Comparison of ENCODE assay signal across 34 mouse cellular contexts in the genomic region with DNA sequence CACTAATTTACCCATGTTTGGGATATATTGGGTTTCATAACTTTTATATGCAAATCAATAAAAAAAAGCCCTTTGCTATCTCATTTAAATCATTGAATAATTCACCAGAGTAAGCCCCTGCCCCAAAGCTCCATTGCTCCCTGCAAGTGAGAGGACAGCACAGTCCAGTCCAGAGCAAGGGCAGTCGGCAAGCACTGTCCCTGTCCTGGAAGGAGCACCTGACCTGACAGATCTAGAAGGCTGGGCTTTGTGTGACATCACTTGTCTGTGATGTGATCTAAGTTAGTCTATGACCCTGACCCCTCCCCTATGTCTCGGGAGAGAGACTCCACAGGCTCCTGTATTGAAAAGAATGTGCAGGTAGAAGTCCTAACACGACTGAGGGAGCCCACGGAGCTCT. TPM values are rescaled to one million over a fixed set of nuclear protein-coding genes. Genes with fewer than 3 reads are reported as not detected.
"Had no signal": no experiment of that assay in that cellular context is flagged by ENCODE, and none has a peak within 500 bp of the region (broad histone marks: within the 10 kb centered on the region; RNA-seq: fewer than 3 reads in every experiment).

No protein-coding gene starts in this region.

- H3K27me3 ChIP-seq: limb, embryonic 15.5 days; liver, embryonic 15.5 days; lung, embryonic 15.5 days had no signal

- H3K4me2 ChIP-seq: limb, embryonic 12.5 days; limb, embryonic 13.5 days; limb, embryonic 15.5 days; liver, embryonic 11.5 days; liver, embryonic 12.5 days; liver, embryonic 13.5 days; liver, embryonic 15.5 days; lung, embryonic 14.5 days; lung, embryonic 15.5 days; midbrain, embryonic 11.5 days; midbrain, embryonic 12.5 days; midbrain, embryonic 13.5 days; midbrain, embryonic 15.5 days had no signal

- H3K27ac ChIP-seq: limb, embryonic 10.5 days; limb, embryonic 12.5 days; limb, embryonic 13.5 days; limb, embryonic 15.5 days; liver, embryonic 12.5 days; liver, embryonic 13.5 days; liver, embryonic 14.5 days; liver, embryonic 15.5 days; lung, embryonic 15.5 days; macrophage; midbrain, embryonic 12.5 days; midbrain, embryonic 13.5 days; midbrain, embryonic 15.5 days had no signal

- H3K36me3 ChIP-seq: limb, embryonic 10.5 days; limb, embryonic 12.5 days; limb, embryonic 13.5 days; limb, embryonic 15.5 days; liver, embryonic 12.5 days; liver, embryonic 13.5 days; liver, embryonic 15.5 days; lung, embryonic 15.5 days; midbrain, embryonic 10.5 days; midbrain, embryonic 12.5 days; midbrain, embryonic 13.5 days; midbrain, embryonic 15.5 days had no signal

- H3K9ac ChIP-seq: limb, embryonic 12.5 days; limb, embryonic 13.5 days; limb, embryonic 15.5 days; liver, embryonic 12.5 days; liver, embryonic 13.5 days; liver, embryonic 14.5 days; liver, embryonic 15.5 days; liver, postnatal 0 days; lung, embryonic 14.5 days; lung, embryonic 15.5 days; midbrain, embryonic 12.5 days; midbrain, embryonic 13.5 days; midbrain, embryonic 15.5 days had no signal

- H3K9me3 ChIP-seq: limb, embryonic 10.5 days; limb, embryonic 12.5 days; limb, embryonic 13.5 days; limb, embryonic 15.5 days; liver, embryonic 12.5 days; liver, embryonic 13.5 days; liver, embryonic 15.5 days; lung, embryonic 15.5 days; megakaryocyte, embryonic 14.5 days; midbrain, embryonic 10.5 days; midbrain, embryonic 12.5 days; midbrain, embryonic 13.5 days; midbrain, embryonic 15.5 days had no signal

- H3K4me3 ChIP-seq: limb, embryonic 10.5 days; limb, embryonic 12.5 days; limb, embryonic 13.5 days; limb, embryonic 15.5 days; liver, embryonic 12.5 days; liver, embryonic 13.5 days; liver, embryonic 15.5 days; lung, embryonic 15.5 days; megakaryocyte, embryonic 14.5 days; midbrain, embryonic 10.5 days; midbrain, embryonic 12.5 days; midbrain, embryonic 13.5 days; midbrain, embryonic 15.5 days; myocyte had no signal

- DNase-seq: left cerebral cortex, postnatal 4 days; liver; liver, embryonic 13.5 days; liver, postnatal 0 days; lung, adult 18-20 months; lung, adult 2 months; lung, embryonic 14.5 days; lung, postnatal 10 days; lung, postnatal 14 days; lung, postnatal 36 days; lung, postnatal 4 days; midbrain, embryonic 14.5 days had no signal

- ATAC-seq: liver, embryonic 12.5 days; liver, postnatal 0 days; lung, postnatal 0 days; midbrain, embryonic 13.5 days; midbrain, embryonic 15.5 days; midbrain, embryonic 16.5 days had no signal

- H3K4me1 ChIP-seq: limb, embryonic 12.5 days; limb, embryonic 13.5 days; limb, embryonic 15.5 days; liver, embryonic 12.5 days; liver, embryonic 13.5 days; liver, embryonic 15.5 days; lung, embryonic 15.5 days; midbrain, embryonic 10.5 days; midbrain, embryonic 12.5 days; midbrain, embryonic 13.5 days; midbrain, embryonic 15.5 days had no signal

RNA-seq across cellular contexts. Expression of a gene that starts 17.2 kb away (rescaled TPM):
- polyA plus RNA-seq: limb, embryonic 10.5 days; liver, adult 2 months; liver, postnatal 0 days; lung, postnatal 0 days; macrophage had no signal

RNA-seq across cellular contexts. Expression of a gene that starts 44.5 kb away (rescaled TPM):
- polyA plus RNA-seq: limb, embryonic 10.5 days; limb, embryonic 11.5 days; limb, embryonic 12.5 days; liver, embryonic 12.5 days; liver, embryonic 15.5 days; liver, postnatal 0 days; lung, embryonic 14.5 days; macrophage; midbrain, embryonic 10.5 days; midbrain, embryonic 11.5 days; midbrain, embryonic 12.5 days; midbrain, embryonic 14.5 days; neural tube, embryonic 11.5 days had no signal
